Mouse (Mus musculus): ENCODE data around the gene Secisbp2.

DNA sequence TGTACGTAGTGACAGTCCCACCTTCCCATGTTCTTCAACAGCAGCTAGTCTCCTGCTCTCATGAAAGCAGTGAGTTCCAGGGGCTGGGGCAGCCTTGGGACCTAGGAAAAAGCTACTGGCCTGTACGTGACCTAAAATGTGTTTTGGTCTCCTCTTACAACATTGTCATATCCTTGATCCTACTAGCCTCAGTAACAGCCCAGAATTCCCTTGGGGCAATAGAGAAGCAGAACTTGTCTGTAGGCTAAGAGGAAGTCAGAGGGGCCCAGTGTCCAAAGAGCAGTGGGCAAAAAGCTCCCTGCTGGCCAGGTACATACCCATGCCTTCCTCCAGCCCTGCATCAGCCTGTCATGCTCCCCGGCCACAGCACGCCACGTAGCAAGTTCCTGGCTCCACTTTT is 35.5 kb downstream of the Secisbp2 start:
- TF ChIP-seq CTCF (IDR thresholded peaks at IDR 0.05; ENCODE audit: low read depth) (no peak), EP300 (optimal IDR thresholded peaks at IDR 0.05) (no peak)
